Mouse (Mus musculus) cerebellum, adult 2 months (tissue): ENCODE measurements at regions not wholly inside any gene's neighbourhood (a gene's known extent, or its start where the extent isn't known, plus 50 kb on each side); places are given as distances from the start of the nearest gene placed in this dataset.

ENCODE experiments used
- CTCF ChIP-seq: fragments of 200-500 bp; IDR thresholded peaks from 2 replicates; pipeline ENCODE4 v1.5.1; 2011; ENCODE audit warnings: low read depth, mild to moderate bottlenecking, control low read depth, low read length, moderate library complexity, borderline replicate concordance; ENCODE audit not compliant: insufficient read depth
- POLR2A ChIP-seq: fragments of 200-500 bp; IDR thresholded peaks from 2 replicates; pipeline ENCODE4 v1.6.1; 2011; ENCODE audit warnings: low read length, control low read depth, borderline replicate concordance; ENCODE audit not compliant: insufficient read depth

GRCm38 (mm10) chr10:84183239-84183638 is 257.2 kb downstream of the Nuak1 start:
- no peak for TF ChIP-seq CTCF
- no peak for TF ChIP-seq POLR2A
